Mouse (Mus musculus) small intestine, adult 2 months (tissue): ENCODE data around the gene Kctd6.

Experiments used
- CTCF ChIP-seq: fragments of 200-500 bp; IDR thresholded peaks from 2 replicates; pipeline ENCODE4 v1.5.1; 2012; ENCODE audit warnings: low read depth, mild to moderate bottlenecking, control low read depth, inconsistent platforms, low read length, moderate library complexity, mixed read lengths; ENCODE audit not compliant: insufficient replicate concordance, insufficient read length; ENCODE audit errors: extremely low read depth
- POLR2A ChIP-seq: fragments of 200-500 bp; IDR thresholded peaks from 2 replicates; pipeline ENCODE4 v1.6.1; 2012; ENCODE audit warnings: low read depth, mild to moderate bottlenecking, control low read depth, inconsistent platforms, low read length, moderate library complexity

DNA sequence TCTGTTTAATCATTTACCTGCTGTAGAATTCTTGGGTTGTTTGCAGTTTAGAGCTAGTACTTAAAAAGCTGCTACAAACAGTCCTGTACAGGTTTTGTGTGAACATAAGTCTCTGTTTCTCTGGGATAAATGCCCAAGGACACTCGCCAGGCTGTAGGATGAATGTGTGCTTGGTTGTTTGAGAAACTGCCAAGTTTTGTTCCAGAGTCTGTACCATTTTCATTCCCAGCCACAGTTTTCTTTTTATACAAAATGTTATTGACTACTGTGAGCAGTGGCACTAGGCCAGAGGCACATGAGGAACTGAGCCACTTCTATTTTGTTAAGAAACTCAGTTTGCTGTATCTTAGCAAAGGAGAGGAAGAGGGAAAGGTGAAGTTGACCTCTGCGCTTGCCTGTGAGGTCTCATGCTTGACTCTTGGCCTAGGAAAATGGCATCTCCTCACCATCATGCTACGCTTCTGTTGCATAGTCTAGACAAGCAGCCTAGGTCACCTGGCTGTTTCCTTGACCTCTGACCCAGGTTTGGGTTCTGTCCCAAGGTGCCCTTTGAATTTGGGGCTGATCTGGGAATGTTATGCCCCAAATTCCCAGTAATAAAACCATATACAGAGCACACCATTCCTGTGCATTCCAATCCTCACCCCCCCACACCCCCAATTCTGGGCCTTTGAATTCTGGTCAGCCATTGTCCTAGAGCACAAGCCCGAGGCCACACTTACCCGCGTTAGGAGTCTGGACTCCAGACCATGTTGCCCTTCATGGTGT lies 27.5 kb upstream of the Kctd6 start:
- TF ChIP-seq CTCF (no peak), POLR2A (no peak)
